Mouse (Mus musculus) forebrain, embryonic 15.5 days (tissue): ENCODE measurements at regions not wholly inside any gene's neighbourhood (a gene's known extent, or its start where the extent isn't known, plus 50 kb on each side); places are given as distances from the start of the nearest gene placed in this dataset.

Experiments used
- ATAC-seq: fragments of 200-750 bp; cut with Nextera tagmentation; replicated peaks from 2 replicates; pipeline ENCODE4 v1.8.0; 2017; ENCODE audit warnings: mild to moderate bottlenecking, moderate TSS enrichment, moderate library complexity
- H3K27ac ChIP-seq: fragments of 300-500 bp; sonication (generic); replicated peaks from 2 replicates; pipeline ENCODE4 v1.5.1; 2015; ENCODE audit warnings: mild to moderate bottlenecking, inconsistent platforms
- H3K27me3 ChIP-seq: fragments of 300-500 bp; sonication (generic); 2 replicates; pipeline ENCODE4 v1.6.1; 2015; ENCODE audit warnings: inconsistent platforms
- H3K36me3 ChIP-seq: fragments of 300-500 bp; sonication (generic); 2 replicates; pipeline ENCODE4 v1.6.1; 2015; ENCODE audit warnings: mild to moderate bottlenecking, inconsistent platforms
- H3K4me1 ChIP-seq: fragments of 300-500 bp; sonication (generic); 2 replicates; pipeline ENCODE4 v1.6.1; 2015; ENCODE audit warnings: inconsistent platforms
- H3K4me2 ChIP-seq: fragments of 300-500 bp; sonication (generic); replicated peaks from 2 replicates; pipeline ENCODE4 v1.6.1; 2015; ENCODE audit warnings: mild to moderate bottlenecking, inconsistent platforms
- H3K4me3 ChIP-seq: fragments of 300-500 bp; sonication (generic); 2 replicates; pipeline ENCODE4 v1.5.1; 2015; ENCODE audit warnings: mild to moderate bottlenecking, inconsistent platforms
- H3K9ac ChIP-seq: fragments of 300-500 bp; sonication (generic); replicated peaks from 2 replicates; pipeline ENCODE4 v1.6.1; 2015; ENCODE audit warnings: mild to moderate bottlenecking, inconsistent platforms
- H3K9me3 ChIP-seq: fragments of 300-500 bp; sonication (generic); 2 replicates; pipeline ENCODE4 v1.6.1; 2016; ENCODE audit warnings: inconsistent platforms
- WGBS: fragments of 180-500 bp; shearing (Covaris S2); methylation state at CpG from one replicate; pipeline ENCODE4 v1.1.7; 2015; ENCODE audit warnings: mixed read lengths; 5-methylcytosine and 5-hydroxymethylcytosine counted together

GRCm38 (mm10) chr10:60995908-60996640 lies 93.1 kb upstream of the Pcbd1 start:
- no peak overlapping the region for H3K4me3 ChIP-seq
- no peak for ATAC-seq
- no peaks in the 10 kb centered on the region for H3K9me3 ChIP-seq
- H3K27me3 ChIP-seq, result no peaks in the 10 kb centered on the region
- no peaks in the 10 kb centered on the region for H3K36me3 ChIP-seq
- H3K4me1 ChIP-seq, result no peaks in the 10 kb centered on the region
- H3K27ac ChIP-seq, result no peak overlapping the region
- no peak overlapping the region for H3K9ac ChIP-seq
- 87% methylated on average over 9 of the region's 9 CpGs for WGBS
- no peak overlapping the region for H3K4me2 ChIP-seq

GRCm38 (mm10) chr10:60985109-60985576 lies 104.0 kb upstream of the Pcbd1 start:
- Histone ChIP-seq H3K36me3 (no peaks in the 10 kb centered on the region), H3K27ac (no peak overlapping the region), H3K4me2 (no peak overlapping the region), H3K27me3 (no peaks in the 10 kb centered on the region), H3K9ac (no peak overlapping the region), H3K4me1 (peaks cover 5% of the 10 kb centered on the region), H3K9me3 (no peaks in the 10 kb centered on the region), H3K4me3 (no peak overlapping the region)
- ATAC-seq, result peak; percentile 38; the same call in 1 of the 2 replicates
- 8% methylated on average over 10 of the region's 10 CpGs for WGBS

- no peak overlapping the region for H3K27ac ChIP-seq
- H3K36me3 ChIP-seq, result no peaks in the 10 kb centered on the region
- ATAC-seq, result no peak
- H3K4me2 ChIP-seq, result no peak overlapping the region
- no peaks in the 10 kb centered on the region for H3K27me3 ChIP-seq
- H3K4me1 ChIP-seq, result peaks cover 5% of the 10 kb centered on the region
- H3K9me3 ChIP-seq, result no peaks in the 10 kb centered on the region
- no peak overlapping the region for H3K9ac ChIP-seq
- no peak overlapping the region for H3K4me3 ChIP-seq
- 31% methylated on average over 6 of the region's 6 CpGs for WGBS
Measured at GRCm38 (mm10) chr10:60981770-60982169, 107.4 kb upstream of the Pcbd1 start.

DNA sequence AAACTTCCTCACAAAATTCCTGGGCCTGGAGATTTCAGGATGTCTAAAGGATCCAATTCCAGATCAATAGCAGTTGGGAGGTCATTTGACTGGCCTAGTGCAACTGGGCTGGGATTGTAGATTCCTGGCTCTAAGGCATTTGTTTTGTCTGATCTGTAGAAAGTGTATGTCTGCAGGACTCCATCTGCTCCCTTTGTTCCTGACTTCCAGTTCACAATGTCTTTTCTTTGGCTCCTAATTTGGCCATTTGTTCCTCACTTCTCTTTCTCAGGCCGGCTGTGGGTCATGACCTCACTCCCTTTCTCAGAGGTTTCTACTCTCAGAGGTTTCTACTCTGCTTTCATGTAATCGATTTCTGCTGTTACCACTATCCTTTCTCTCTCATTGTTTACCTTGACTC lies 115.5 kb upstream of the Pcbd1 start:
- WGBS, result 12% methylated on average over 2 of the region's 2 CpGs
- Histone ChIP-seq H3K36me3 (no peaks in the 10 kb centered on the region), H3K9ac (no peak overlapping the region), H3K4me2 (no peak overlapping the region), H3K9me3 (no peaks in the 10 kb centered on the region), H3K27me3 (no peaks in the 10 kb centered on the region), H3K4me3 (no peak overlapping the region), H3K4me1 (no peaks in the 10 kb centered on the region), H3K27ac (no peak overlapping the region)
- ATAC-seq, result no peak

- Histone ChIP-seq H3K4me2 (no peak overlapping the region), H3K36me3 (no peaks in the 10 kb centered on the region), H3K4me3 (no peak overlapping the region), H3K9me3 (no peaks in the 10 kb centered on the region), H3K27ac (no peak overlapping the region), H3K4me1 (0 out of 2 replicates have a peak, but pooled peaks cover 4% of the 10 kb centered on the region), H3K27me3 (no peaks in the 10 kb centered on the region), H3K9ac (no peak overlapping the region)
- no peak for ATAC-seq
- WGBS, result 81% methylated on average over 10 of the region's 10 CpGs
Measured at GRCm38 (mm10) chr10:60964843-60965242, 124.3 kb upstream of the Pcbd1 start.

- Histone ChIP-seq H3K27me3 (no peaks in the 10 kb centered on the region), H3K4me2 (no peak overlapping the region), H3K4me1 (peaks cover 12% of the 10 kb centered on the region), H3K36me3 (no peaks in the 10 kb centered on the region), H3K9me3 (no peaks in the 10 kb centered on the region), H3K4me3 (no peak overlapping the region), H3K9ac (no peak overlapping the region), H3K27ac (no peak overlapping the region)
- 22% methylated on average over 17 of the region's 17 CpGs for WGBS
- peak; percentile 20; the same call in 1 of the 2 replicates for ATAC-seq
Measured at GRCm38 (mm10) chr10:60957820-60958233, 126.4 kb upstream of the Unc5b start.

GRCm38 (mm10) chr10:60955467-60955866 lies 124.1 kb upstream of the Unc5b start:
- no peak overlapping the region for H3K4me2 ChIP-seq
- H3K27me3 ChIP-seq, result no peaks in the 10 kb centered on the region
- H3K27ac ChIP-seq, result no peak overlapping the region
- no peak overlapping the region for H3K4me3 ChIP-seq
- H3K9ac ChIP-seq, result no peak overlapping the region
- 56% methylated on average over 9 of the region's 9 CpGs for WGBS
- peaks cover 17% of the 10 kb centered on the region for H3K4me1 ChIP-seq
- H3K36me3 ChIP-seq, result no peaks in the 10 kb centered on the region
- no peaks in the 10 kb centered on the region for H3K9me3 ChIP-seq
- ATAC-seq, result no peak

DNA sequence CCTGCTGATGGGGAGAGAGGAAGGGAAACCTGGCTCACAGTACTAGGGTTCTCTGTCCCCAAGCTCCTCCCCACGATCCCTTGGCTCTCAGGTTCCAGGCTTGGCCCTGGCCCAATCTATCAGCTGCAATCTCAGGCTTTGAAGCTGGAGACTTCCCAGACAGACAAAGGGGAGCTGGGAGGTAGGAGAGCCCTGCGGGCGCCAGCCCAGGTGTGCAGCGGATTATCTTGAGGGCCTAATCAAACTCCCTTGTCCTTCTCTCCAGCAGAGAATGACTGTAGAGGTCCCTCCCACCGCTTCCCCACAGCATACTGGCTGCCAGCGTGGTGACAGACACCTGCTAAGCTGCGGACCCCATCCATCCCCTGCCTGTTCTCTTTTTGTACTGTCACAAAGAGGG lies 121.1 kb upstream of the Unc5b start:
- H3K4me1 ChIP-seq, result peaks cover 11% of the 10 kb centered on the region
- no peaks in the 10 kb centered on the region for H3K27me3 ChIP-seq
- ATAC-seq, result 0 out of 2 replicates have a peak, but pooled peaks have one; percentile 52
- no peaks in the 10 kb centered on the region for H3K36me3 ChIP-seq
- H3K4me2 ChIP-seq, result no peak overlapping the region
- H3K27ac ChIP-seq, result no peak overlapping the region
- WGBS, result 4% methylated on average over 7 of the region's 7 CpGs
- H3K4me3 ChIP-seq, result no peak overlapping the region
- no peak overlapping the region for H3K9ac ChIP-seq
- H3K9me3 ChIP-seq, result no peaks in the 10 kb centered on the region

DNA sequence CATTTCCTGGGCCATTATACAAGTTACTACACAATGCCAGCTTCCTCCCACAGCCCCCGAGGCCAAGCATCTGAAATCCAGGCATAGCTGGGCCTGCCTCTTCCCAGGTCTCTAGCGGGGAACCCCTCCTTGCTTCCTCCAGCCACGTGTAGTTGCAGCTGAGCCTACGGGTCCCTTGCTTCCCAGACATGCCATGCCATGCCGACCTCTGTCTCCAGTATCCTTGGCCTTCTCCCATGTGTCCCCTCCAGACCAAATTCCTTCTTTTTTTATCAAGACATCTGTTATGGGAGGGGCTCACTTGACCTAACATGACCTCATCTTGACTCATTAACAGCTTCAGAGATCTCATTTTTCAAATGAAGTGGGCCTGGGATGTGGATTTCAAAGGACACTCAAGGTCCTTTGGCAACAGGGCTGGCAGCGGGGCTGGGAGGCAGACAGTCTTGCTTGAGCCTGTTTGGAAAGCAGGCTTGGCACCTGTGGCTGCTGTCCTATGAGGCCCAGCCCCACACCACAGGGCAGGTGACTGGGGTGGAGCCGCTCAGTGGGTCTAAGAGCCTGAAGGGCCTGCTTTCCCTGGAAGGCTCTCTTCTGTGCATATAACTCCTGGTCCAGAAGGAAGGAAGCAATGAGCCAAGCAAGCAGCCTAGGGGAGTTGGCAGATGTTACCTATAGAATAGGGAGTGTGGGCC lies 117.7 kb upstream of the Unc5b start:
- no peaks in the 10 kb centered on the region for H3K36me3 ChIP-seq
- WGBS, result 57% methylated on average over 7 of the region's 7 CpGs
- no peak for ATAC-seq
- no peak overlapping the region for H3K9ac ChIP-seq
- H3K4me3 ChIP-seq, result no peak overlapping the region
- H3K9me3 ChIP-seq, result no peaks in the 10 kb centered on the region
- H3K4me1 ChIP-seq, result peaks cover 8% of the 10 kb centered on the region
- no peak overlapping the region for H3K27ac ChIP-seq
- no peaks in the 10 kb centered on the region for H3K27me3 ChIP-seq
- H3K4me2 ChIP-seq, result no peak overlapping the region

- no peak overlapping the region for H3K4me2 ChIP-seq
- H3K4me3 ChIP-seq, result no peak overlapping the region
- no peaks in the 10 kb centered on the region for H3K4me1 ChIP-seq
- H3K9me3 ChIP-seq, result no peaks in the 10 kb centered on the region
- no peak overlapping the region for H3K9ac ChIP-seq
- no peak for ATAC-seq
- 86% methylated on average over 6 of the region's 6 CpGs for WGBS
- H3K36me3 ChIP-seq, result no peaks in the 10 kb centered on the region
- H3K27ac ChIP-seq, result no peak overlapping the region
- no peaks in the 10 kb centered on the region for H3K27me3 ChIP-seq
Measured at GRCm38 (mm10) chr10:60943074-60943473, 111.7 kb upstream of the Unc5b start.

DNA sequence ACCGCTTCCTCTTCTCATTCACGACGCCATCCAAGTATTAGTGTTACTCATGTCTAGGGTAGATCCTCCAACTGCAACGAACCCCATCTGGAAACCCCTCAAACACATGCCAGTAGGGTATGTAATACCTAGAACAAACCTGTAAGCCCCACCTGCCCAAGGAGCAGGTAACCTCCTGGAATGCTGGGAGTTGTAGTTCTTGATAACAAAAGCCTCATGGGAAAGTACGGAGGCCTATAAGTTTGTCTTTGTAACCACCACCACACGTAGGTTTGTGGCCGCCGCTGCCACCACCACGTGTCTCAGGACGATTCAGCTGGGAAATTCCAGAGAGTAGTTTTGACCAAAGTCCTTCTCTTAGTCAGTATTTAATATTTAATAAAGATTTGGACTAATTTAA lies 107.4 kb upstream of the Unc5b start:
- no peak overlapping the region for H3K9ac ChIP-seq
- no peak for ATAC-seq
- no peaks in the 10 kb centered on the region for H3K9me3 ChIP-seq
- no peak overlapping the region for H3K4me2 ChIP-seq
- H3K27ac ChIP-seq, result no peak overlapping the region
- H3K36me3 ChIP-seq, result no peaks in the 10 kb centered on the region
- no peaks in the 10 kb centered on the region for H3K27me3 ChIP-seq
- peaks cover 13% of the 10 kb centered on the region for H3K4me1 ChIP-seq
- WGBS, result 94% methylated on average over 10 of the region's 10 CpGs
- no peak overlapping the region for H3K4me3 ChIP-seq

GRCm38 (mm10) chr10:60937517-60937866 lies 106.1 kb upstream of the Unc5b start:
- Histone ChIP-seq H3K4me3 (no peak overlapping the region), H3K36me3 (no peaks in the 10 kb centered on the region), H3K4me1 (peaks cover 13% of the 10 kb centered on the region), H3K27ac (no peak overlapping the region), H3K4me2 (no peak overlapping the region), H3K9ac (no peak overlapping the region), H3K27me3 (no peaks in the 10 kb centered on the region), H3K9me3 (no peaks in the 10 kb centered on the region)
- no peak for ATAC-seq
- WGBS, result 34% methylated on average over 7 of the region's 7 CpGs
